ENCODE assay signal across 11 mouse cellular contexts in genomic region chr17:5911591-5911990, GRCm38 (mm10). TPM values are rescaled to one million over a fixed set of nuclear protein-coding genes. Genes with fewer than 3 reads are reported as not detected.
DNase-seq lines count a peak whose midpoint lies in the region; ATAC-seq and TF ChIP-seq lines count a peak whose summit lies in the region.
"Had no signal": no experiment of that assay in that cellular context is flagged by ENCODE, and none has a peak within 500 bp of the region (broad histone marks: within the 10 kb centered on the region; RNA-seq: fewer than 3 reads in every experiment).

No protein-coding gene starts in this region.

- TF ChIP-seq POLR2A in cerebellum, adult 2 months (IDR thresholded peaks at IDR 0.05; ENCODE audit: borderline replicate concordance, insufficient read depth, low read length) = no peak

- no peaks in the 10 kb centered on the region for H3K27me3 ChIP-seq in cerebellum, adult 2 months (ENCODE audit: control insufficient read depth, insufficient read depth, low read length)
- no peaks in the 10 kb centered on the region for H3K27me3 ChIP-seq in intestine, postnatal 0 days (replicated peaks; ENCODE audit: control insufficient read depth, insufficient read depth, low read length)
- H3K27me3 ChIP-seq: embryonic facial prominence, embryonic 15.5 days had no signal

- peak; percentile 25 to 44 for DNase-seq in cerebellum, adult 2 months
- DNase-seq in ovary, adult 18-20 months (ENCODE audit: low spot score) = peak; percentile 41
- no peak for DNase-seq in ovary, postnatal 14 days (ENCODE audit: low spot score)
- DNase-seq in left cerebral cortex, postnatal 36 days (ENCODE audit: low spot score in 2 of 2) = peak; percentile 35 to 41
- peak; percentile 40 to 49 for DNase-seq in right cerebral cortex, postnatal 36 days (ENCODE audit: low spot score in 2 of 2)
- DNase-seq: gastrocnemius, postnatal 36 days had no signal

- H3K4me1 ChIP-seq in cerebellum, adult 2 months (ENCODE audit: control insufficient read depth, insufficient read depth, low read length) = no peaks in the 10 kb centered on the region; the same call in 1 of the 2 replicates
- H3K4me1 ChIP-seq in intestine, postnatal 0 days (replicated peaks; ENCODE audit: control insufficient read depth, insufficient read depth, low read length) = no peaks in the 10 kb centered on the region

- intact Hi-C loops in left cerebral cortex, postnatal 36 days (cut with DNase I) = no loop called here

- 74% methylated on average over 12 of the region's 12 CpGs for WGBS in cerebellum, adult 2 months
- 76% methylated on average over 12 of the region's 12 CpGs for WGBS in intestine, postnatal 0 days

- H3K36me3 ChIP-seq in intestine, postnatal 0 days (ENCODE audit: control insufficient read depth, insufficient read depth) = peaks cover 61% of the 10 kb centered on the region

- H3K9ac ChIP-seq in intestine, postnatal 0 days (ENCODE audit: low read depth, low read length) = no peak overlapping the region
- H3K9ac ChIP-seq: embryonic facial prominence, embryonic 15.5 days; liver, embryonic 14.5 days had no signal

- no peak overlapping the region for H3K4me3 ChIP-seq in cerebellum, adult 2 months (replicated peaks; ENCODE audit: insufficient read depth, low read depth, low read length)
- H3K4me3 ChIP-seq in intestine, postnatal 0 days (ENCODE audit: low read depth, low read length) = no peak overlapping the region
- H3K4me3 ChIP-seq: embryonic facial prominence, embryonic 15.5 days had no signal

- TF ChIP-seq CTCF in cerebellum, adult 2 months (IDR thresholded peaks at IDR 0.05; ENCODE audit: borderline replicate concordance, insufficient read depth, low read depth, low read length) = no peak
- no peak for TF ChIP-seq CTCF in intestine, postnatal 0 days (IDR thresholded peaks at IDR 0.05; ENCODE audit: low read depth)

- no peaks in the 10 kb centered on the region for H3K9me3 ChIP-seq in intestine, postnatal 0 days (ENCODE audit: control insufficient read depth)
- H3K9me3 ChIP-seq: embryonic facial prominence, embryonic 15.5 days had no signal

- no peak overlapping the region for H3K27ac ChIP-seq in cerebellum, adult 2 months (ENCODE audit: insufficient read depth, low read length)
- H3K27ac ChIP-seq in intestine, postnatal 0 days (ENCODE audit: low read depth, low read length) = no peak overlapping the region
- H3K27ac ChIP-seq: embryonic facial prominence, embryonic 15.5 days; liver, embryonic 14.5 days had no signal

- no peak overlapping the region for H3K4me2 ChIP-seq in intestine, postnatal 0 days (replicated peaks; ENCODE audit: low read depth)
- H3K4me2 ChIP-seq: embryonic facial prominence, embryonic 15.5 days had no signal

- no peak for ATAC-seq in cerebellum, adult (ENCODE audit: insufficient number of reproducible peaks, low FRiP score, low TSS enrichment)
- no peak for ATAC-seq in erythroblast, adult 5-6 weeks (replicated peaks; ENCODE audit: low FRiP score, poor library complexity, severe bottlenecking)
- ATAC-seq in intestine, postnatal 0 days = no peak

RNA-seq across cellular contexts. Expression of gene Synj2, which starts 29.5 kb away (rescaled TPM):
- 20.9 and 25.1 TPM in 2 replicates for polyA plus RNA-seq in cerebellum, adult 2 months (2012; rRNA removed)
- total RNA-seq in left cerebral cortex, postnatal 36 days (2021) = 100 to 1,000 TPM in 1 of 2 experiments, 10 to 100 TPM in 1; 91.8 to 103 TPM
- total RNA-seq in erythroblast, adult 5-6 weeks (2015; ENCODE audit: low replicate concordance) = 0.63 and 1.3 TPM in 2 replicates
- total RNA-seq in erythroblast, adult 5-6 weeks (2017; ENCODE audit: low replicate concordance) = 0.85 and 4.6 TPM in 2 replicates
- polyA plus RNA-seq in intestine, postnatal 0 days (2015; fragmentation: Nextera tagmentation; extraction: Ambion mirVana) = 2.1 and 2.6 TPM in 2 replicates

Comparison
In these comparisons a context has a peak if more than half of its experiments do, and no peak if none do; other contexts are left out.
1. RNA of gene Synj2, which starts 29.5 kb away (total RNA-seq): 91.8 to 103 TPM in left cerebral cortex, postnatal 36 days; 0.63 to 4.6 TPM in erythroblast, adult 5-6 weeks; every median in the first group is over 10 times any median in the second.